Comparison of ENCODE assay signal across 7 mouse cellular contexts in the genomic region with DNA sequence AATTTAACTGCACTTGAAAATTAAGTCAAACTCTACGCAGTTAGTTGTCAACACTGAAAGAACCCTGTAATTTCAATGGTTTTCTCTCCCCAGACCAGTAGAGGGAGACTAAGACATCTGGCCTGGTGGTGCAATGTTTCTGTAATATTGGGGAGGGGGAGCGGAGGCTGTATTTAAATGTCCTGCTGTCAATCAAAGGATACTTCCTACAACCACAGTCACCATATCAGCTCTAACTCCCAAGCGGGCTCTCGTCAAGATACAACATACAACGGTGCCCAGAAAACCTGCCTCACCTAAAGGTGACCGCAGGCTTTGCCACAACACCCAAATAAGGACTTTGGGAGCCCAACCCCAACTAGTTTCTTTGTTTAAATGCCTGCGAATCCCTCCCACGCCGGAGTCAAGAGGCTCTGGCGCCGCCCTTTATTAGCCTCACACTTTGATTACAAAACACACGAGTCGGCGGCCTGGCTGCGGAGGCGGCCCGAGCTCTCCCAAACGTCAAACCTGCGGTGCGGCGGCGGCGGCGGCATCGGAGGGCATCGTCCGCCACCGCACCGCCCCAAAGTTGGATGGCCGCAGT. TPM values are rescaled to one million over a fixed set of nuclear protein-coding genes. Genes with fewer than 3 reads are reported as not detected.
DNase-seq lines count a peak whose midpoint lies in the region; ATAC-seq lines count a peak whose summit lies in the region.

No protein-coding gene starts in this region.

- peak overlapping the region; percentile 95 for H3K27ac ChIP-seq in intestine, embryonic 14.5 days (ENCODE audit: low read depth)
- peak overlapping the region; percentile 97 for H3K27ac ChIP-seq in limb, embryonic 10.5 days
- peak overlapping the region; percentile 97 for H3K27ac ChIP-seq in midbrain, embryonic 12.5 days (replicated peaks)

- peak overlapping the region; percentile 61 for H3K4me2 ChIP-seq in intestine, embryonic 14.5 days (ENCODE audit: low read length)
- H3K4me2 ChIP-seq in midbrain, embryonic 12.5 days (replicated peaks): peak overlapping the region; percentile 81

- H3K27me3 ChIP-seq in intestine, embryonic 14.5 days (replicated peaks; ENCODE audit: control insufficient read depth, insufficient read depth, low read length): no peaks in the 10 kb centered on the region
- no peaks in the 10 kb centered on the region for H3K27me3 ChIP-seq in limb, embryonic 10.5 days (ENCODE audit: low read depth, poor library complexity, severe bottlenecking)
- H3K27me3 ChIP-seq in midbrain, embryonic 12.5 days: no peaks in the 10 kb centered on the region

- peak overlapping the region; percentile 95 for H3K4me3 ChIP-seq in intestine, embryonic 14.5 days (ENCODE audit: low read depth, low read length)
- peak overlapping the region; percentile 96 for H3K4me3 ChIP-seq in limb, embryonic 10.5 days
- peak overlapping the region; percentile 90 for H3K4me3 ChIP-seq in midbrain, embryonic 12.5 days

- DNase-seq in adrenal gland, adult 8-10 months: peak; percentile 73
- DNase-seq in embryo, embryonic 9.5 days (ENCODE audit: extremely low spot score): peak; percentile 85
- peak; percentile 63 to 67 for DNase-seq in gastrocnemius, postnatal 36 days
- DNase-seq in intestine, embryonic 14.5 days (ENCODE audit: low spot score): peak; percentile 89
- DNase-seq in limb, embryonic 10.5 days (ENCODE audit: low spot score): peak; percentile 77
- DNase-seq in skeletal muscle tissue, adult 2 months (ENCODE audit: low read depth, low spot score): peak; percentile 68

- no peaks in the 10 kb centered on the region for H3K36me3 ChIP-seq in intestine, embryonic 14.5 days (ENCODE audit: control insufficient read depth, insufficient read depth, low read length)
- H3K36me3 ChIP-seq in limb, embryonic 10.5 days: no peaks in the 10 kb centered on the region
- H3K36me3 ChIP-seq in midbrain, embryonic 12.5 days: no peaks in the 10 kb centered on the region

- peak overlapping the region; percentile 90 for H3K9ac ChIP-seq in intestine, embryonic 14.5 days (ENCODE audit: low read length)
- H3K9ac ChIP-seq in midbrain, embryonic 12.5 days (replicated peaks): peak overlapping the region; percentile 96

- no peaks in the 10 kb centered on the region for H3K9me3 ChIP-seq in intestine, embryonic 14.5 days (ENCODE audit: control insufficient read depth, low read length)
- H3K9me3 ChIP-seq in limb, embryonic 10.5 days (replicated peaks): no peaks in the 10 kb centered on the region
- no peaks in the 10 kb centered on the region for H3K9me3 ChIP-seq in midbrain, embryonic 12.5 days

- intact Hi-C loops in gastrocnemius, postnatal 36 days (cut with DNase I): loop anchor here (5.0 kb wide), 1 partner anchor 137 kb away; no protein-coding TSS in a partner anchor

- H3K4me1 ChIP-seq in intestine, embryonic 14.5 days (replicated peaks; ENCODE audit: control insufficient read depth, insufficient read depth, low read length): no peaks in the 10 kb centered on the region
- peaks cover 3% of the 10 kb centered on the region; the same call in 1 of the 2 replicates for H3K4me1 ChIP-seq in limb, embryonic 10.5 days
- H3K4me1 ChIP-seq in midbrain, embryonic 12.5 days: peaks cover 5% of the 10 kb centered on the region

- under 1% methylated on average over 30 of the region's 30 CpGs for WGBS in intestine, embryonic 14.5 days
- 1% methylated on average over 30 of the region's 30 CpGs for WGBS in limb, embryonic 10.5 days
- 0% methylated on average over 30 of the region's 30 CpGs for WGBS in midbrain, embryonic 12.5 days

- ATAC-seq in intestine, embryonic 14.5 days (replicated peaks; ENCODE audit: low FRiP score, low TSS enrichment, low read depth): peak; percentile 50
- ATAC-seq in midbrain, embryonic 12.5 days (ENCODE audit: low FRiP score, low read depth): peak; percentile 45

RNA-seq across cellular contexts. Expression of a gene that starts 1.4 kb away (rescaled TPM):
- total RNA-seq in adrenal gland, adult 8-10 months (2022): 10 to 100 TPM; 13.5 to 18.7 (median 16.4) TPM
- total RNA-seq in gastrocnemius, postnatal 36 days (2021): 10 to 100 TPM; 19.8 to 20.3 TPM
- 5.7 and 6.2 TPM in 2 replicates for polyA plus RNA-seq in intestine, embryonic 14.5 days (2014; fragmentation: Nextera tagmentation; extraction: Ambion mirVana)
- polyA plus RNA-seq in limb, embryonic 10.5 days (2016; fragmentation: Nextera tagmentation; extraction: Ambion mirVana): 8.1 and 9.3 TPM in 2 replicates
- polyA plus RNA-seq in midbrain, embryonic 12.5 days (2016; fragmentation: Nextera tagmentation; extraction: Ambion mirVana): 21.4 and 23.0 TPM in 2 replicates

Comparison
In these comparisons a context has a peak if more than half of its experiments do, and no peak if none do; other contexts are left out.
1. Peak in every context shown above with its lines: DNase-seq, ATAC-seq, H3K4me3 ChIP-seq and H3K27ac ChIP-seq.